Mouse (Mus musculus): ENCODE results near the gene Cenpv. TPM values are rescaled to one million over a fixed set of nuclear protein-coding genes. Genes with fewer than 3 reads are reported as not detected.

The Cenpv gene
- 15.5 TPM for polyA plus RNA-seq (2015; fragmentation: Illumina TruSeq; extraction: RNeasy Lipid Tissue Mini Kit (QIAGEN cat#74804); ENCODE audit: insufficient read depth, low read depth, low replicate concordance)

DNA sequence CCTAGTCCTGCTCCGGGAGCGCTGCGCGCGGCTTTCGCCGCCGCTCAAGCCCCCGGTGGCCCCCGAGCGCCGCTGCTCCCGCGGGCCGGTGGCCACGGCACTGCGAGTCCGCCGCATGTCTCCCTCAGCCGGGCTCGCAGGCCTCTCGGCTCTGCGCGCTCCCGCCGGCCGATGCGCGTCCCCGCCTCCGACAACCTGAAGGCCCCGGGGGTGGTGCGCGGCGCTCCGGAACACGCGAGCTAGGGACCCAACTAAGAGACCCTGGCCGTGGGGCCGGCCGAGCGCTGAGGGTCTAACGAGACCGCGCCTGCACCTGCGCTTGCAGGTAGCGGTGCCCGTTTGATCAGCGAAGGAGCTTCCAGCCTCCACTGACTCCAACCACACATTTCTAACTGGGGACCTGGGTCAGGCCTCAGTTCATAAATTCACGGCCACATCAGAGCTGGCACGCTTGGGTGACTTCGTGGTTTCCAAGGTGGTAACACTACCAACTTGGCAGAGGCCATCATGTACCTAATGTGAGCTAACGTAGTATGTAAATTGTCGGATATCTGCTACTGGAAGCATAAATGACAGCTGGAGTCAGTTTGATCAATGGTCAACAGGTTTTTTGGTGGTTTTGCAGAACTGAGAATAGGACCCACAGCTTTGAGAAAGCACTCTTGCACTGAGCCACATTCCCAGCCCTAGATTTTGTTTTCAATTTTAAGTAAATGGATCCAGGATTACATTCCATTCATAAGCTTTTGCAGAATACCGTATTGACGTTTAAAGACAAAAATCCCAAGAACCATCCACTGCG lies at the start of gene Cenpv:
Cenpv (minus strand) TSS at position 173 of the 802 bp plus-strand sequence.

GRCm38 (mm10) chr11:62573959-62574702 lies 35.1 kb upstream of the Cenpv start, which contains the start of gene Trpv2:
Gene Trpv2, plus strand, starts transcription at chr11:62574486.

GRCm38 (mm10) chr11:62550727-62551225 lies 11.7 kb upstream of the Cenpv start, which contains the start of gene Ubb:
Gene Ubb, plus strand, starts transcription at chr11:62551171.

Other genes starting within 250 kb of the Cenpv start
- gene Pigl, start 80.8 kb downstream of the Cenpv start, polyA plus RNA-seq (2015; fragmentation: Illumina TruSeq; extraction: RNeasy Lipid Tissue Mini Kit (QIAGEN cat#74804); ENCODE audit: insufficient read depth, low read depth, low replicate concordance) = 2.0 TPM
- 30.6 TPM for gene Ncor1, start 80.7 kb downstream of the Cenpv start, polyA plus RNA-seq (2015; fragmentation: Illumina TruSeq; extraction: RNeasy Lipid Tissue Mini Kit (QIAGEN cat#74804); ENCODE audit: insufficient read depth, low read depth, low replicate concordance)
- 305 TPM for gene Ubb, start 11.9 kb upstream of the Cenpv start, polyA plus RNA-seq (2015; fragmentation: Illumina TruSeq; extraction: RNeasy Lipid Tissue Mini Kit (QIAGEN cat#74804); ENCODE audit: insufficient read depth, low read depth, low replicate concordance)
- gene Trpv2, start 35.2 kb upstream of the Cenpv start, polyA plus RNA-seq (2015; fragmentation: Illumina TruSeq; extraction: RNeasy Lipid Tissue Mini Kit (QIAGEN cat#74804); ENCODE audit: insufficient read depth, low read depth, low replicate concordance) = 1.1 TPM
- 2.2 TPM for gene Lrrc75a, start 109.3 kb upstream of the Cenpv start, polyA plus RNA-seq (2015; fragmentation: Illumina TruSeq; extraction: RNeasy Lipid Tissue Mini Kit (QIAGEN cat#74804); ENCODE audit: insufficient read depth, low read depth, low replicate concordance)
- 4.5 TPM for gene Mmgt2, start 109.4 kb upstream of the Cenpv start, polyA plus RNA-seq (2015; fragmentation: Illumina TruSeq; extraction: RNeasy Lipid Tissue Mini Kit (QIAGEN cat#74804); ENCODE audit: insufficient read depth, low read depth, low replicate concordance)
- 2.0 TPM for gene Zfp287, start 192.6 kb upstream of the Cenpv start, polyA plus RNA-seq (2015; fragmentation: Illumina TruSeq; extraction: RNeasy Lipid Tissue Mini Kit (QIAGEN cat#74804); ENCODE audit: insufficient read depth, low read depth, low replicate concordance)
- not detected for gene Gm10428, start 213.8 kb upstream of the Cenpv start, polyA plus RNA-seq (2015; fragmentation: Illumina TruSeq; extraction: RNeasy Lipid Tissue Mini Kit (QIAGEN cat#74804); ENCODE audit: insufficient read depth, low read depth, low replicate concordance)

Measured in pancreas, adult 10 weeks (tissue).